Mouse (Mus musculus): ENCODE data around the gene 1700013G24Rik.

The 1700013G24Rik gene

DNA sequence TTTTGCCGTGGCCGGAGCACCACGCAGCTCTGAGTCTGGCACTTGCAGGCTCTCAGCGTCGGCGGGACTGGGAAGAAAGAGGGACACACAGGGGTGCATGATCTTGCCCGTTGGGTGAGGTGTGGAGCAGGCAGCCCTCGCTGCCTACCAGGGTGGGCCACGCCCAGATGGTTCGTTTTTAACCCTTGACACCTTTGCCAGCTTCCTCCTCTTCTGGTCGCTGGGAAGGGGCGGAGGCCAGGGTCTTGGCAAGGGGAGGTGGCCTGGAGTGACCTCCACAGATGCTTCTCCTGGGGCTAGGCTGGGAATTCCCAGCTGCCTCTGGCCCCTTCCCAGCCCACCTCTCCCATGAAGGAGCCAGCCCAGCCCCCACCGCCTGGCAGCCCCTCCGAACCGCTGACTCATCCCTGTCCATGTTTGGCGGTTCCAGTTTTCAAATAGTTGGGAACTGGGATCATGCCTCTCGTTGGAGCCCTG, 23.7 kb downstream of the 1700013G24Rik start:
- no peak for DNase-seq

DNA sequence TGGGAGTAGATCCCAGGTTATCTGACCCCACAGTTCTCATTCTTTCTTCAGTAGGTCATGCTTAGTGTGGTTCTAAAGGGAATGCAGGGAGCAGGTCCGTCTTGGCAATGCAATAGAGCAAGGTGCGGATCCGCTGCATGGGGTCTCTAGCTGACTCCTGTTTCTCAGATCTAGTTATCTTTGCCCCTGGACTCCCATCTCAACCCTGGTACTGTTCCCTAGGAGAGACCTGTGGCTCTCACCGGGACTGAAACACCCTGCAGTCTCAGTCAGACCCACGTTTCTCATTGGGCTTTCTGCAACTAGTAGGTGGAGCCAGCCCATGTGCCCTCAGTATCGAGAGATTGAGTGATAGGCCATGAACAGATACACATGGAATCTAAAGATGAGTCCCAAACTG, 24.5 kb downstream of the 1700013G24Rik start:
- no peak for DNase-seq

- DNase-seq: no peak
Observed at GRCm38 (mm10) chr4:137478306-137478705, 25.2 kb downstream of the 1700013G24Rik start.

- no peak for DNase-seq
Observed at GRCm38 (mm10) chr4:137479757-137480156, 26.7 kb downstream of the 1700013G24Rik start.

DNA sequence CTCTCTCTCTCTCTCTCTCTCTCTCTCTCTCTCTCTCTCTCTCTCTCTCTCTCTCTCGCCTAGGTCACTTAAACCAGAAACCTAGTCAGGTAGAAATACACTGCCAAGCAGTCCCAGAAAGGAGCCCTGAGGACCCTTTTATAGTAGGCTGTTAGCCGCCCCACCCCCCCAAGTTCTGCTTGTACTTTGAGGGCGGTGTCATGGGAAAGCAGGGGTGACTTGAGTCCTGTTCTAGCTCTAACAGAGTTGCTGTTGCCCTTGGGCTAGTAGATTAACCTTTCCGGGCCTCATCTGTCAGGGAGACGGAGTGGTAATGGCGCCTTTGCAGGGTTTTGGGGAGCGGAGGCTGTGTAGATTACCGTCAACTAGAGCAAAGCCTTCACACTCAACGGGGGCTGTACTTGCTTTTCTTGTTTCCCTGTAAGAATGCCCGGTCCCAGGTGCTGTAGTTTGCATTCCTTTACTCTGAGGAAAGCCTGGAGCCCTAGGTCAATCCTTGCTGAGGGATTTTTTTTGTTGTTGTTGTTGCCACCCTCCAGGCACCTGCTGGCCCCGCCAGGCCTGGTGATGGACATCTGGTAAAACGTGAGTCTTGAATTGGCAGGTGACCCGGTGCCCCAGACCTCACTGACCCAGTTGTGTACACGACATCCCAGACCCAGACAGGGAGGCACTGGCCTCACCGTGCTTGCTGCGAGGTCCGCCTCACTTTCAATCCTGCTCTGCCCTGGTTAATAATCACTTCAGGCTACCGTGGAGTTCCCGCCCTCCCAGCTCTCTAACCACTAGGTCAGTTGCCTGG, 27.3 kb downstream of the 1700013G24Rik start:
- DNase-seq: no peak

DNA sequence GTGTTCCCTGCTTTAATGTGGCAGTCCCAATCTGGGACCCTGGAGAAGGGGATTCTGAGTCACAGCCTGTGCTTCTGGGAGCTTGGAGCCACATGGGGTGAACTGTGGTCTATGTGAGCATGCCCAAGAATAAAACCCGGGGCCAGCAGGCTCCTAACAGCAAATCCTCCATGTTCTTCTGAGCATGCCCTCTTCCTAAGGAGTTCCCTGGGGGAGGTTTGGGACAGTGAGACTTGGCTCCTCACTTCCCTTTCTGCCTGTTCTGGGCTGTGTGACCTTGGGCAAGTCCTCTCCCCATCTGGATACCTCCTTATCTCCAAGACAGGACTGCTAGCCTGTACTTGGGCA, 27.9 kb downstream of the 1700013G24Rik start:
- DNase-seq: no peak

GRCm38 (mm10) chr4:137481381-137482030, 28.4 kb downstream of the 1700013G24Rik start:
- no peak for DNase-seq

- DNase-seq: no peak
Observed at GRCm38 (mm10) chr4:137483871-137484270, 30.8 kb downstream of the 1700013G24Rik start.

DNA sequence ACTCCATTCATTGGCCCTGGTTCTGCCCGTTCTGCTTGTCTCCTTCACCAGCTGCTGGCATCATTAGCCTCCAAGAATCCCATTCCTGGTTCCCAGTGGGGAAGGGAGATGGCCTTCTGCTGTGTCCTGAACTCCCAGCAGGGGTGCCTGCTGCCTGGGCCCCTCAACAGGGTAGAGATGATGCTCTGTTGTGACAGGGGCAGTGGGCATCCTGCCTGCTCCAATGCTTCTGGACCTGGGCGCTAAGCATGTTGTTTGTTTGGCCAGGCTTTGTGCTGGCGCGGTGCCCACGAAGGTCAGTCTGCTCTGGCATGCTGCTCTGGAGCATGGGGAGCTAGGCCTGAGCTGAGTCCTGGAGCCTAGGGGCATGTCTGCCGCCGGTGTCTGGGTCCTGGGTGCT, 31.5 kb downstream of the 1700013G24Rik start:
- DNase-seq: peak; percentile 93

DNA sequence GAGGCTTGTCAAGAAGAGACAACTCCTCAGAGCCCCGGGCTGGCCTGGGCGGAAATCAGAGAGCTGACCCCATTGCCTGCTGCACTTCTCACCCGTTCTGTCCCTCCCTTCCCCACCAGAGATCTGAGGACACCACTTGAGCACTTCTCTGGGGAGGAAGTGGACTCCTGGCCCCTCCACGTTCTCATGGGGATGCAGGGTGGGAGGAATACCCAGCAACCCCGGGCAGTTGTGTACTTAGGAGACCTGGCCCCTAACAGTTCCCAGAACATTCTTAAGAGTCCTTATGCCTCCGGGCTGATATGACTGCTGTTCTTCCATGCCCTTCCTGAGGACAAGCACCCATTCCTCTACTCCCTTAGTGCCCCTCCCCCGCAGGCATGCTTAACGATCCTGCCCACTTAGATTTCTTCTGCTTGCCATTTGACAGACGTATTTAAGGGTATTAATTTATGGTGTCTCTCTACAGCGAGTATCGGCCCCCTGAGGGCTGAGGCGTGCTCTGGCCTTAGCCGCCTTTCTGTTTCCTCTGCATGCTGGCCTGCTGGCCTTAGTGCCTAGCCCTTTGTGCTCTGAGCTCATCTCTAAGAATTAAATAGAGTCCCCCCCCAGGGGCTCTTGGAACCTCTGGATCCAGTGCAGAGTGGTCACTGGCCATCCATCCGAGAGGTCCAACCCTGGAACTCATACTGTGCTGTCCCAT, 32.3 kb downstream of the 1700013G24Rik start:
- DNase-seq: no peak

GRCm38 (mm10) chr4:137486081-137487014, 33.3 kb downstream of the 1700013G24Rik start:
- no peak for DNase-seq

- DNase-seq: peak; percentile 20
Observed at GRCm38 (mm10) chr4:137487286-137488000, 34.4 kb downstream of the 1700013G24Rik start.

GRCm38 (mm10) chr4:137488038-137488437, 35.0 kb downstream of the 1700013G24Rik start:
- peak; percentile 9 for DNase-seq

- DNase-seq: peak; percentile 21
Observed at GRCm38 (mm10) chr4:137488571-137489303, 35.7 kb downstream of the 1700013G24Rik start.

DNA sequence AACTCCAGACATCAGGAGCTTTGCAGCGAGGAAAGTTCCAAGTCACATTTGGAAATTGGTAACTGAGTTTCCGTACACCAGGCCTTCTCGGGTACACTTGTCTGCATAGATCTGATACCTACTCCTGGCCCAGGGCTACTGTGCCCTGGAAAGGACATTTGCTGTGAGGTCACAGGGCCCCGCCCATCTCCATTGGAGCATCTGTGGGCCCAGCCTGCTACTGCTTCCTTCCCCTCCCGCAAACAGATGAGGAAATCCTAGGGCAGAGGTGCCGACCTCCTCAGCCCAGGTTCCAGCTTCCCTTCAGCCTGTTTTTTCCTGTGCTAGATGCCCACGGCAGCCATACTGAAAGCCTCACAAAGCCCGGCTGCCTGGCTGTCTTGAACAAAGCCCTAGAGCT, 36.9 kb downstream of the 1700013G24Rik start:
- peak; percentile 9 for DNase-seq

DNA sequence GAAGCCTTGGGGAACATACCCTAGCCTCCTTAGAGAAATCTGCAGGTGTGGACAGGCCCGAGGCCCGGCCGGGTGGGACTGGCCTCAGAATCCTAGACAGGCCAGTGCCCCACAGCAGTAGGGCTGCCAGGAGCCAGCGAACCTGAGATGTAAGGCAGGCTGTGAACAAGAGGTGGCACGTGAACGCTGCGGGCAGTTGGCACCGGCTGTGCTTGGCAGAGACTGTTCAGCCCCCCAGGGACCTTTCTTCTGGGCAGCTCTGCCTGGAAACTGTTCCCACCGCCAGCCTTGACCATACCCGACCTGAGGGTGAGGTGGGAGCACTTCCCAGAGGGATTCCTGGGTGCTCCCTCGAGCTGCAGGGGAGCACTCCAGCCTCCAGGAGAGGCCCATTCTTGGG, 39.5 kb downstream of the 1700013G24Rik start:
- DNase-seq: peak; percentile 3

DNA sequence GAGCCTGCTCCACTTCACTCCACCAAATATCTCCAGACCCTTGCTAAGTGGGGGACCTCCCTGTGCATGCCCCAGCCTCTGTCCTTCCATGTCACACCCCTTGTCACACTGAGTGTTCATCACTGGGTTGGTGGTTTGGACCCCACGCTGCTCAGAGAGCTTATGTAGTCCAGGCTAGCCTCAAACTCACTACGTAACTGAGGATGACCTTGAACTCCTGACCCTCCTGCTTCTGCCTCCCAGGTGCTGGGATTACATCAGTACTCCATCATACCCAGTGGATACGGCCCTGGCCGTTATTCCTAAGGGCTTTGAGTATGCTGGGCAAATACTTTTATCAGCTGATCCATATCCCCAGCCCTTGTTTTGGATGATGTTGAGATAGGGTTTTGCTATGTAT, 40.1 kb downstream of the 1700013G24Rik start:
- peak; percentile 2 for DNase-seq

DNA sequence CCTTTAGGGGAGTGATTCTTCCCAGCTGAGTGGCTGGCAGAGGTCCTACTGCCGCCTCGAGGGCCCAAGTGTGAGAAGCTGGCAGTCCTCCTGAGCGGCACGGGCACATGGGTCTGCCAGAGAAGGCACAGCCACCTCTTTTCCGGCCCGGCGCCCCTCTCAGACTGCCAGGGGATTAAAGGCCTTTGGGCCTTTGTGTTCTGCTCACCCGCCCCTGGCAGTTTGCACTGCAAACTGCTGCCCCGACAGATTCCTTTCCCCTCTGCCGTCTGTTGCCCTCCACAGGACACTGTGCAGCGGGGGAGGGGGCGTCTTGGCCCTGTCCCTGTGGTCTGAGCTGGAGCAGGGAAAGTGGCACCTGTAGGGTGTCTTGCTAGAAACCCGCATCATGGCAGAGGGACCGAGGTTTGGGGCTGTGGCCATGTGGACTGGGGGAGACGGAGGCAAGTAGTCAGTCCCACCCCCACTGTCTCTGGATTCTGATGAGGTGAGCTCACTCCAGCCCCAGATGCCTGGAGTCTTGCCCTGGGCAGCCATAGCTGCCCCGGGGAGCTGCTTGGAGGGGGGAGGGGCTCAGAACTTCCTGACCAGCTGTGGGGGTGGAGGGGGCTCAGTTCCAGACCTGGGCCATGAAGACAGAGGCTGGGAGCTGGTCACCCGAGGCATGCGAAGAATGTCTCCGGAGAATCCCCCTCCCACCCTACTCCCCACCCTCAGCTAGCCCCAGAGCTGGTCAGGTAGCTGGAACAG, 41.8 kb downstream of the 1700013G24Rik start:
- peak; percentile 22 for DNase-seq

GRCm38 (mm10) chr4:137495501-137496100, 42.5 kb downstream of the 1700013G24Rik start:
- peak; percentile 6 for DNase-seq

- peak; percentile 3 for DNase-seq
Observed at GRCm38 (mm10) chr4:137497367-137497766, 44.3 kb downstream of the 1700013G24Rik start.
